Mouse (Mus musculus): Measurements from ENCODE around the gene Mvb12b.
"Not testable (repeated sequence)": the region's sequence is repeated elsewhere in the genome, so short reads cannot be mapped to it uniquely, and the experiment has no call there.

Mvb12b gene

DNA sequence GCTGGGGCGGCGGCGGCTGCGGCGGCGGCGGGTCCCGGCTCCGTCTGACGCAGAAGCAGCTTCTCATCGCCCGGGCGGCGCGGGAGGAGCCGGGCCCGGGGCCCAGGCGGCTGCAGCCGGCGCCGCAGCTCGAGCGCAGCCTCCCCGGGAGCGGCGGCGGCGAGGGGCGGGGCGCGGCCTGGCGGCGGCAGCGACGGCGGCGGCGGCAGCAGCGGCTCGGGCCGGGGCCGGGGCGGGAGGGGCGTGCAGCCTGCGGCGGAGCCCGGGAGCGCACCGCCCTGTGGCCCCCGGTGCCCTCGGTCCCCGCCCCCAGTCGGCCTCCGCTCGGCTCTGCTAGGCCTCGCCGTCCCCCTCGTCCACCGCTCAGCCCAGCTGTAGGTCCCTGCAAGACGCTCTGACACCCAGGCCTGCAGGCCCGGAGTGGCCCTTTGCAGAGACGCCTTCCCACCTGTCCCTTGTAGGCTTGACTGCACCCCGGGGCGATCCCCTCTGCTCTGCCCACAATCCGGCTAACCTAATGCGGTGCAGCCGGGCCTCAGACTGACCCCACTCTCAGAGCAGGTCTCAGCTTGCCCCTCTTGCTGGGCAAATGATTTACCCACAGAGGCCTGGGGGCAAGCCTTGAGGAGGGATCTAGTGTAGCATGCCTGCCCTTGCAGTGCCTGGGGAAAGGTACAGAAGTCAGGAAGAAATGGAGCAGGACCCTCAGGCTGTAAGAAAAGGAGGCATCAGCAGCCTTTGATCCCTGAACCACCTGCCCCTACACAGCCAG is at the start of gene Mvb12b:
Gene Mvb12b, minus strand, starts transcription at position 619 of the 772 bp plus-strand sequence.
- DNase-seq (ENCODE audit: low read depth, low spot score) = no peak

DNA sequence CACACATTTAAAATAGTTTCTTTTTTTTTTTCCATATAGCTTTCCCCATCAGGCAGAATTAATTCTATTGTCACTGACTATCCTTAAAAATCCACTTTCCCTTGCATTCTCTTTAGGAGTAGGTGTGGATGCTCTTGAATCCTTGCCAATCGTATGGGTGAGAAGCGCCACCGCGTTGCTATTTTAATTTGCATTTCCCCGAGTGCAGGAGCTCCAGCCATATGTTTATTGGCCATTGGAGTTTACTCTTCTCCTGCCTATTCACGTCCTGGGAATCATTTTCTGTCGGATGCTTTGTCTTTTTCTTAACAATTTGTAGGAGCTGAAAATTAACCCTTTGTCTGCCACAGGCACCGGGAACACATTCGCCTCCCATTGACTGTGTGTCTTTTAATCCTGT is 48.0 kb upstream of the Mvb12b start:
- DNase-seq (ENCODE audit: low read depth, low spot score) = peak; percentile 60

DNA sequence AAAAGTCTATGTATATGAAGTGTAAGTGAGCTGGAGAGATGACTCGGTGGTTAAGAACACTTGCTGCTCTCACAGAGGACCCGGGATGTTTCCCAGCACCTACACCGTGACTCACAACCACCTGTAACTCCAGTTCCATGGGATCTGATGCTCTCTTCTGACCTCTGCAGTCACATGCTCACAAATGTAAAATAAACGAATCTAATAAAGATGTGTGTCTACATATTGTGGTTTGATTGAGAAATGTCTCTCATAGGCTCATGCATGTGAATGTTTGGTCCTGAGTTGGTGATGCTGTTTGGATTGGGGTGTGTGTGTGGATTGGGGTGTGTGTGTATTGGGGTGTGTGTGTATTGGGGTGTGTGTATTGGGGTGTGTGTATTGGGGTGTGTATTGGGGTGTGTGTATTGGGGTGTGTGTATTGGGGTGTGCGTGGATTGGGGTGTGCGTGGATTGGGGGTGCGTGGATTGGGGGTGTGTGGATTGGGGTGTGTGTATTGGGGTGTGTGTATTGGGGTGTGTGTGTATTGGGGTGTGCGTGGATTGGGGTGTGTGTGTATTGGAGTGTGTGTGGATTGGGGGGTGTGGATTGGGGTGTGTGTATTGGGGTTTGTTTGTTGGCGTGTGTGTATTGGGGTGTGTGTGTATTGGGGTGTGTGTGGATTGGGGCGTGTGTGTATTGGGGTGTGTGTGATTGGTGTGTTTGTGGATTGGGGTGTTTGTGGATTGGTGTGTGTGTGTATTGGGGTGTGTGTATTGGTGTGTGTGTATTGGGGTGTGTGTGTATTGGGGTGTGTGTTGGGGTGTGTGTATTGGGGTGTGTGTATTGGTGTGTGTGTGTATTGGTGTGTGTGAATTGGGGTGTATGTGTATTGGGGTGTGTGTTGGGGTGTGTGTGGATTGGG is 46.1 kb upstream of the Mvb12b start:
- DNase-seq (ENCODE audit: low read depth, low spot score) = no peak

DNA sequence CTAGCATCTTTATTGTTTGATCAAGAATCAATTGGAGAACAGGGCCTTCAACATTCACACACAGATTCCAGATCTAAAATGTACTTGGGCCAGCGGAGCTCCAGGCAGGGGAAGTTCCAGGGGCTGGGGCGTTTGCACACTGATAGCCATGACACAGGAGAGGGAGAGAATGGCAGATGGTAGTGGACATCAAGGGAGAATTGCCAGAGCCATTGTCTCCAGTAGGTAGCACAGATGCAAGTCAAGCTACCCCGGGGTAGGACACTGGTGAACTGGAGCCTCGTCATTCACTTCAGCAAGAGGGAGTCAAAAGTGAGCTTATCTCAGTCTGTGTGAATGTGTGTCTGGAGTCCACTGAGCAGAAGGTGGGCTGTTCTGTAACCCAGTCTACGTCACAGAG is 43.4 kb upstream of the Mvb12b start:
- DNase-seq (ENCODE audit: low read depth, low spot score) = no peak

DNA sequence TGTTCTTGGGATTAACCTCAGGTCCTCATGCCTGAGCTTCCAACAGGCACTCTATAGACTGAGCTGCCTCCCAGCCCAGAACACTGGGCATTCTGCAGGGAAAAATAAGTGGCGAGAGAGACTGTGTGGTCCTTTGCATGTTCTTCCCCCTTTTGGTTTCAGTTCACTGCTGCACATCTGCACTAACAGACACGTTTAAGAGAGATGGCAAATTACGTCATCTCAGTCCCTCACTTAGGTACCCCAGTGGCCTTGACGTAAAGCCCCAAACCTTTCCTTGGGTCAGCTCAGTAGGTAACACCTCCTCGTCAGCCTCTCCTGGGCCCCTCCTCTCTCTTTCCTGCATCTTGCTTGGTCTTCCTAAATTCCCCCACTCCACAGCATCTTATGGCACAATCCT is 37.5 kb upstream of the Mvb12b start:
- no peak for DNase-seq (ENCODE audit: low read depth, low spot score)

DNA sequence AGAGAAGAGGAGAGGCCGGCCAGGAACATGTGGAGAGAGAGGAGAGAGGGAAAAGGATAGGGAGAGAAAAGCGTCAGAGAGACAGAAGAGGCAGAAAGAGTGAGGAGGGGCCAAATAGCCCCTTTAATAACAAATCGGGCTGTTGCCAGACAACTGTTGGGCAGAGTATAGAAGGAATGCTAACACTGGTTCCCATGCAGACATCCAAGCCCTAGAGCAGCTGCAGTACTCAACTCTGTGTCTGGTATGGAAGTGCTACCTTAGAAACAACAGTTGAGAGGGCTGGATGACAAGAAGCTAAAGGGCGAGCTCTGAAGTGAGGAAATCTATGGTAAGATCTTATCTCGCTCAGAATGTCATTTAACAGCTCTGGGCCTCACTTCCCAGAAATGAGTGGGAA is 35.7 kb upstream of the Mvb12b start:
- DNase-seq (ENCODE audit: low read depth, low spot score) = no peak

DNA sequence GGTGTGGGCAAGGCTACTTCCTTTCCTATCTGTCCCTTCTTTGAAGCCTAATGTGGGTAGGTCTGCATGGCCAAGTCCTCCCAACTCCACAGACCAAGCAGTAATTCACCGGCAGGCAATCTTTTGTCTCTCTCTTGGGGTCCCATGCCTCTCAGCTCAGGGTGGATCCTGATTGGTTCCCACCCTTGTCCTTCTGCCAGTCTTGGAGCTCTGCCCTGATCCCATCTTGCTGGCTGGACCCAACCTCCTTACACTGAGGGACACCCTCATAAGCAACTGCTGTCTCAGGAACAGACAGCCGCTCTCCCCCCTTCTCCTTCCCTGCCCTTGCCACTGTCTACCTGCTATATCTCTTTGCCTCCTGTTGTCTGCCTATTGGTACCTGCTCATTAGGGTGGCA is 34.7 kb upstream of the Mvb12b start:
- DNase-seq (ENCODE audit: low read depth, low spot score) = no peak

DNA sequence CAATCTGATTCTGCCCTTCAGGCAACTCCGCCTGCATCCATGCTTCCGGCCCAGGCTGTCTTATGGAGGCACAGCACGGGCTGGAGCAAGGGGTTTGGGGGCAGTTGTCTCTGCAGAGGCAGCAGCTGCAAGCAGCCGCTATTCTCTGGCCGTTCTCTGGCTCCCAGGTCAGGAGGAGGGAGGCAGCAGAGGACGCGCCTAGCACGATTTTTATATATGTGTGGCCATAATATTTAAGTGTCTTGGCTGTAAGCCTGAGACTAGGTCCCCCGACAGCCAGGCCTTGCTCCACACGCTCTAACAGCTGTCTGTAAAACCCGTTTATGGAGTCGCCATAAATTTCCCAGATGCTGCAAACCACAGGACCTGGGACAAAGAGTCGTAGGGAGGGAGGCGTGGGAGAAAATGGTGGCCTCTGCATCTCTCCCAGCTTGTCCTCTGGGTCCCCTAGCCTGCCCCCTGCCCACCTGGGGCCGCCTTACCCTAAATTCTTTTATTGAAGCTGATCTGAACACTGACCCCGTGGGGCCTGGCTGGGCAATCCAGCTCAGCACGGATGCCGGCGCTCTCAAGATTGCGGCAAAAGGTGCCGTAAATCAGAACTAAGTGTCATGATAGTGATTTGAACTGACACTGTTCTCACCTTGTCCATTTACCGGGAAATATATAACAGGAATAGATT is 32.3 kb upstream of the Mvb12b start:
- DNase-seq (ENCODE audit: low read depth, low spot score) = no peak

DNA sequence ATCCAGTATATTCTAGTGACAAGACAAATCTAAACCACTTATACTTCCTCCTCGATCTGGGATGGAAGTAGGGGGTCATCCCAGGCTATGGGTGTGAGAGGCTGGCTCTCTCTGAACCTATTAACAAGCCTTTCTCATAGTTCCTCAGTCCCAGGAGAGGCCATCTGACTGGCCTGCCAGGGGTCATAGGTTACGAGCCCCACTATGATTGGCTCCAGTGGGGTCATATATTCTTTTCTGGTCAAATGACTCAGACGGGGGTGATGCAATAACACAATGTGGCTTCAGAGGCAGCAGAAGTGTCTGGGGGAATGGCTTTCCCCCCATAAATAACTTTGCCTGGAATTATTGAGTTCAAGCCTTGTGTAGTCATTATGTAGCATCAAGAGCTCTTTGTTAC is 31.1 kb upstream of the Mvb12b start:
- DNase-seq (ENCODE audit: low read depth, low spot score) = no peak

DNA sequence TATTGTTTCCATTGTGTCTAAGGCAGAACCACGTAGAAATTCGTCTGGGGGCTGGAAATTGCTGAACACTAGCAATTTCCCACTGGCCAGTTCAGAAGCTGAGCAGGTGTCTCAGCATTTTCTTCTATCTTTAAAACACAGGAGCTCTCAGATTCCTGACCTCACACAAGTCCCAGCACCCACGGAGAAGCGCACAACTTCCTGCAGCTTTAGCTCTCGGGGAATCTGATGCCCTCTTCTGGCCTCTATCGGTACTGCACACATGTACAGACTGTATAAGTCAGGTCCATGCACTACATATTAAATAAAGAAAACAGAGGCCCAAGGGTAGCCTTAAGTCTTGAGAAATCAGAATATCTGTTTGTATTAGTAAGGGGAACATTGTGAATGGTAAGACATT is 30.6 kb upstream of the Mvb12b start:
- DNase-seq (ENCODE audit: low read depth, low spot score) = no peak

DNA sequence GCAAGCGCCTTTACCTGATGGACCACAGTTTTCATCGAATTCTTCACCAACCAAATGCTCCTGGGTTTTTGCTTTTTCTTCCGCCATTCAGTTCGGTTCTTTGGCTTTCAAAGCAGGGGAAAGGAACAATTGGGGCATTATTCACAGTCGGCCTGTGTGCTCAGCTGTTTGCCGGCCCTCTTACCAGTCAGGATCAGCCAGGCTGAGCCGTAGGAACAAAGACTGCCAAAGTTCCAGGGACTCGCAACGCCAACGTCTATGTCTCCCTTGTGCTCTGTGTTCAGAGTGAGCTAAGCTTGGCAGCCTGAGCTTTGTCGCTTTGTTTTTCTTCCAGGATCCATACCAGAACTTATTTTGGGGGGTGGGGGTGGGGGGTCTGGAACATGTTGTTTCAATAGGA is 28.9 kb upstream of the Mvb12b start:
- peak; percentile 59 for DNase-seq (ENCODE audit: low read depth, low spot score)

DNA sequence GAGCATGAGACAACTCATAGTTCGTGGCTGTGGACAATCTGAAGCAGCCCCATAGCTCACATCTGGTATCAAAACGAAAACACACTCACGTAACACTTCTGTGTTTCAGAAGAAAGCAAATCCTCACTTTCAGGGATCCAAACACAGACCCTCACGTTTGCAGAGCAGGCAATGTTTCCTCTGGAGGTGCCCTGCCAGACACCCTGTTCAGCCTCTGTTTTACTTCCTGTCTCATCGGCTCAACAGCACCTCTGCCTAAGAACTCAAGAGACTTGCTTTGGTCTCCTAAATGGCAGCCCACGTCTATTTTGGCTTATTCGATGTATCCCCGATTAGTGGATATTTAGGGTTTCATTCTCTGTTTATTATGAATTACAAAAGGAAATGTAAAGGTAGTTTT is 27.3 kb upstream of the Mvb12b start:
- DNase-seq (ENCODE audit: low read depth, low spot score) = no peak

DNA sequence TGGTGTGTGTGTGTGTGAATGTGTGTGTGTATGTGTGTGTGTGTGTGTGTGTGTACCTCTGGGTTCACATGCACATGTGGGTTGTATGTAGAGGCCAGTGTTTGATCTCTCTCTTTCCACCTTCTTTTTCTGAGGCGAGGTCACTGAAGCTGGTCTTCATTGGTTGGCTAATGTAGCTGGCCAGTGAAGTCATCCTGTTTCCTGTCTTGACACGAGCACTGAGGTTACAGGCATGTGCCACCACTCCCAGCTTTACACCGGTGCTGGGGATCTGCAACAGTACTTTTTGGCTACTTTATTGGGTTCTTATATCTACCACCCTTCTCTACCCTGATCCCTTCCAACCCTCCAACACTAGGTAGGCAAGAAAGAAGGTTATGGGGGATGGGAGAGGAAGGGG is 26.6 kb upstream of the Mvb12b start:
- no peak for DNase-seq (ENCODE audit: low read depth, low spot score)

DNA sequence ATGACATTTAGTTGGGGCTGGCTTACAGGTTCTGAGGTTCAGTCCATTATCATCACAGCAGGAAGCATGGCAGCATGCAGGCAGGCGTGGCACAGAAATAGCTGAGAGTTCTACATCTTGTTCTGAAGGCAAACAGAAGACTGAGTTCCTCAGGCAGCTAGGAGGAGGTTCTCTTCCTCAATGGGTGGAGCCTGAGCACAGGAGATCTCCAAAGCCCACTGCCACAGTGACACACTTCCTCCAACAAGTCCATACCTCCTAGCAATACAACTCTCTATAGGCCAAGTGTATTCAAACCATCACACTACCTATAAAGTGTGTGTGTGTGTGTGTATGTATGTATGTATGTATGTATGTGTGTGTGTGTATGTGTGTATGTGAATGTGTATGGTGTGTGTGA is 25.9 kb upstream of the Mvb12b start:
- DNase-seq (ENCODE audit: low read depth, low spot score) = not testable (repeated sequence)

DNA sequence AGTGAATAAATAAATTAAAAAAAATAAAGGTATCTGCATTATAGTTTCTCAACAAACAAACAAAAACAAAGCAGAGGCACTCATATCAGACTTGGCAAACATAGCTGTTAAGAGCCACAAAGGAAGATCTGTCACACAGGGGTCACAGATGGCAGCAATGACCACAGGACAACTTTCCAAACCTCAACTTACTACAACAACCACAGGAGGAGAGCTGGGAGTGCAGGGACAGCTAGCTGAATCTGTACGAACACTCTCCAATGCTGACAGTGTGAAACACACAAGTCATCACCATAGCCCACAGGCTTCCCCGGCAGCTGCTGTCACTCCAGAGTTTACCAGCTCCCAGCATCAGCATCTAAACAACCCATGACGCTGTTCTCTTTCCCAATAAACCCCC is 25.0 kb upstream of the Mvb12b start:
- DNase-seq (ENCODE audit: low read depth, low spot score) = no peak

DNA sequence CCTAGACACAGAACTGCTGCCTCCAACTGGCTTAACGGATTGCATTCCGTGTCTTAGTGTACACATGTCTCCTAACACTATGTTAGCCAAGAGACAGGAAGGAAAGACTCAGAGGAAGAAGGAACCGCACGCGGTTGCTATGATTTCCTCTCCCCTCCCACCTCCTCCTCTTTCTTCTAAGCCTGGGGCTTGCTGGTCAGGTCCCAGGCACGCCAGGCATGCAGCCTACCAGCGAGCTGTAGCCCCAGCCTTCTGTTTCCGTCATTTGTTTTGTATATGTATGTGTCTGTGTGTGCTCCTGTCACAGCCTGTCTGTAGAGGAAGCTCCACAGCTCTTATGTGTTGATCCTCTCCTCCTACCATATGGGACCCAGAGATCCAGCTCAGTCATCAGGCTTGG is 20.6 kb upstream of the Mvb12b start:
- peak; percentile 6 for DNase-seq (ENCODE audit: low read depth, low spot score)

DNA sequence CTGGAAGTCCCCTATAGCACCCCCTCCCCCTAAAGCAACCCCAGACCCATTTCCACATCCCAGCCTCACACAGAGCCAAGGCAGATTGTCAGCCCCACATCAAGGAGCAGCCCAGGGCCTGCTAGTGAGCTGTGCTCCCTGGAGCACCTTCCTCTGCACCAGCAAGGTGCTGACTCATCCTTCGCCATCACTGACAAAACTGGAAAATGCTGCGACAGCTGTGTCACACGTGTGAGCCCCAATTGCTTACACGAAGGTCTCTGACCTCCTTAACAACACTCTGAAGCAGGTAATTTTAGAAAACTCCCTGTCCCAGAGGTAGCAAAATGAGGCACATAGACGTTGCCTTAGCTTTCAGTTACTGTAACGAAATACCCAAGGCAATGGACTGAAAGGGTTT is 19.4 kb upstream of the Mvb12b start:
- DNase-seq (ENCODE audit: low read depth, low spot score) = no peak

DNA sequence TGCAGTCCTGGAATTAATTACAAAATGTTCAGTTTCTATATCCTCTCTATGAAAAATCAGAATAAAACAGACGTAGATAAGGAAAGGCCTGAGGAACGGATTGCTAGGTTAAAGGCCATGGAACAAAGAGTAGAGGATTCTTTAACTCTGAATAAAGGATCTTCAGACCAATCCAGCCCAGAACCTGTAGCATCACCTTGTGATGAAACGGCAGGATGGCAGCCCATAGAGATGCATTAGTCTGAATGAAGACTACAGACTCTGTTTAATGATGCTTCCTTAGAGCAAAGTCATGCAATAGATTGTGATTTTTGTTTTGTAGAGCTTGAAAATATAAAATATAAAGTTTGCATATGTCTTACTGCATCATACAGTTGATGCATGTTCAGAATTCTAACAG is 8.1 kb upstream of the Mvb12b start:
- no peak for DNase-seq (ENCODE audit: low read depth, low spot score)

DNA sequence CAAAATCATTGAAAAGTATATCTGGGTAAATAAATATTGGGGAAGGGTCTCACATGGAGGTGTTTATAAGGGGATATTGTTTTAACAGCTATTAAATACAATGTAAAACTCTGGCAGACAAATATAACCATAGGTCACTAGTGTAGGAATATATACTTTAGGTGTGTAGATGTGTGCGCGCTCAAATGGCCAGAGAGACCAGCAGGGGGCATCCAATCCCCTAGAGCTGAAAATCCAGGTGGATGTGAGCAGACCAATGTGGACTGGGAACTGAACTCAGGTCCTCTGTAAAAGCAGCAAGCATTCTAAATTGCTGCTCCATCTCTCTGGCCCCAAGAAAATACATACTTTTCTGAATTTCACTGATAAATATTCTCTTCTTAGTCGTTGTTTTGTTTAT is 5.4 kb upstream of the Mvb12b start:
- DNase-seq (ENCODE audit: low read depth, low spot score) = no peak

DNA sequence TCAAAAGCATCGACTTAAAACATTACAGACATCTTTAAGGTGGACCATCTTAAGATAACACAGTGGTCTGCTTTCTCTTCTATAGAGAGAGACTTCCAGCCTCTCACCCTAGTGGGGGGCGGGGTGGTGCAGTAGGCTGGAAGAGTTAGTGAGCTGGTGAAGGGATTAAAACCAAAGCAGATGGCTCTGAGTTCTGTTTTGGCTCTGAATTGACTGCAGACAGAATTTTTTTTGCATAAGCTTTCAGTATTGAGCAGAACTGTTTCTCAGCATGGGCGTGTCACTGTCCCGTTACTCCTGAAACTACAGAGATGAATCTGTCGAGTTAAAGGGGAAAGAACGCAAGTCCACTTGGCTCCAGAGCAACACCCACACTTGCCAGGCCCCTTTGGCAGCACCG is 4.6 kb upstream of the Mvb12b start:
- peak; percentile 69 for DNase-seq (ENCODE audit: low read depth, low spot score)

DNA sequence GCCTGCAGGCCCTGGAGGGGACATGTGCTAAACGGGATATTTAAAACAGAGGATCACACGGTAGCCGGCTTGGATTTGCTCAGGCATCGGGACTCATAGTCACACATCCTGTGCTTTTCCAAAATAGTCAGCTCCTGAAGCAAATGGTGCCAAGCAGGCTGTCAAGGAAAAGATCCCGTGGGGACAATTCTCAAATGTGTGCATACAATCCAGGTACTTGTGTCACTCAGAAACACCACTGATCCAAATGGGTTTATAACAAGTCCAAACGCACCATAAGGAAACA is 297 bp upstream of the Mvb12b start:
- no peak for DNase-seq (ENCODE audit: low read depth, low spot score)
